Mouse (Mus musculus): ENCODE measurements at regions not wholly inside any gene's neighbourhood (a gene's known extent, or its start where the extent isn't known, plus 50 kb on each side); places are given as distances from the start of the nearest gene placed in this dataset.

DNA sequence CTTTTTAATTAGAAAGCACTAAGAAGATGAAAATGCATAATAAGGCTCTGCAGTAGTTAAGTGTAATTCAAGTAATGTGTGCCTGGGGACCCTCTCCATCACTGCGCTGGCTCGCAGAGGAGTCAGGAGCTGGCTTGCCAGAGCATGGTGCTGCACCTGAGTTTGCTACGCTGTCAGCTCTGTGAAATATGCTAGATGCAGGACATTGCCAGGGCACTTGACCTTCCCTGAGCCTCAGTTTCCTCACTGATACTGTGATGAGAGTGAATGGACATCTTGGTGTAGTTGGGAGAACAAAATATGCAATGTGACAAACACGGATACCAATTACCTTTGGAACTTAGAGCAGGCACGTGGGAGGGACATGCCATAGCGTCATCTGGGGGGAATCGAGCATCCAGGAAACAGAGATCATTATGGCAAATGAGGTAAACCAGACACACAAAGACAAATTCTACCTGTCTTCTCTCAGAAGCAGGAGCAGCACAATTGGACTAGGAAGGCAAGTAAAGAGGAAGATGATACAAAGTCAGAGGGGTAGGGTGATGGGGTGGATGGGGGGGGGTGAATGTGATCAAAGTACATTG is 133.6 kb upstream of the Slco3a1 start:
- no peak for DNase-seq (ENCODE audit: low spot score)

GRCm38 (mm10) chr7:74687303-74688115 is 132.9 kb upstream of the Slco3a1 start:
- no peak for DNase-seq (ENCODE audit: low spot score)

- no peak for DNase-seq (ENCODE audit: low spot score)
Observed at GRCm38 (mm10) chr7:74683979-74684378, 129.4 kb upstream of the Slco3a1 start.

DNA sequence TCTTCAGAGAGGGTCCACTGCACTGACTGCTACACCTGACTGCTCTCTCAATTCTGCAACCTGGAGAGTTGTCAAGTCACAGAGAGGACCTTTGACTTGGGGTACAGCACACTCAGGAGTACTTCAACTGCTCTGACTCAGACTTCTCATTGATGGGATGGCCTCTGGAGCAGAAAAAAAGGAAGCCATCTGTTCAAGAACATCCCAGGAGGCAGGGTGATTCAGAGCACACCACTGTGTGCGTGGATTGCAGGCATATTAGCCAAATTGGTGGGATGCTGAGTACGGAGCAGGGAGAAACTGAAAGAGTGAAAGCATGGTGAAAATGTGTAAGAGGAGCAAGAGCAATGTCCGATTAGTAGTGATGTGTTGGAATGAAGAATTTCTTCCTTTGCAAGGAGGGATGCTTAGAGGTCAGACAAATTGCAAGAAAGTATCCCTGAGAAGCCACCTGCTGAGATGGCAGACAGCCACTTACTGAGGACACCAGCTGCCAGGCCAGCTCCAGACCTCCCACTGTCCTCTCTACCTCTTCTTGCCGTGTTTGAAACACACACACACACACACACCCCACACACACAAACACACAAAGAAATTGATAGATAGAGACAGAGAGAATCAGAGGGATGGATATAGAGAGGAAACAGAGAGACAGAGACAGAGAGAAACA is 119.2 kb upstream of the Slco3a1 start:
- no peak for DNase-seq (ENCODE audit: low spot score)

GRCm38 (mm10) chr7:74669110-74669509 is 114.5 kb upstream of the Slco3a1 start:
- DNase-seq (ENCODE audit: low spot score): no peak

GRCm38 (mm10) chr7:74667106-74667505 is 112.5 kb upstream of the Slco3a1 start:
- DNase-seq (ENCODE audit: low spot score): no peak

GRCm38 (mm10) chr7:74663820-74664219 is 109.2 kb upstream of the Slco3a1 start:
- DNase-seq (ENCODE audit: low spot score): no peak

DNA sequence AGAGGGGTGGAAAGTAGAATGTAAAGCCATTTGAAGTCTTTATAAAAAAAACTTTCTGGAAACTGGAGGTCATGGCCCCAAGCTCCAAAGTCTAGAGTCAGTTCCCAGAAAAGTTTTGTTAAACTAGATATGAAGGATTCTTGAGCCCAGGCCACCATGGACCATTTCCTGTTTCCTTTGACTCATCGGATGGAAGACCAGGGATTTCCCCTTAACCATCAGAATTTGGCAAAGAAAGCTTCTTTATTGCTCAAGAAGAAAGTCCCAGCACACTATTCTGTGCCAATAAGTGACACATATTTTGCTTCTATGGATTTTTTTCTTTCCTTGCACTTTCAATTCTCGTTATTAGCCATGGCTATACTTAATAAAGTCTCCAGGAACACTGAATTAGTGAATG is 92.7 kb upstream of the Slco3a1 start:
- DNase-seq (ENCODE audit: low spot score): no peak

GRCm38 (mm10) chr7:74640171-74640570 is 85.6 kb upstream of the Slco3a1 start:
- DNase-seq (ENCODE audit: low spot score): no peak

DNA sequence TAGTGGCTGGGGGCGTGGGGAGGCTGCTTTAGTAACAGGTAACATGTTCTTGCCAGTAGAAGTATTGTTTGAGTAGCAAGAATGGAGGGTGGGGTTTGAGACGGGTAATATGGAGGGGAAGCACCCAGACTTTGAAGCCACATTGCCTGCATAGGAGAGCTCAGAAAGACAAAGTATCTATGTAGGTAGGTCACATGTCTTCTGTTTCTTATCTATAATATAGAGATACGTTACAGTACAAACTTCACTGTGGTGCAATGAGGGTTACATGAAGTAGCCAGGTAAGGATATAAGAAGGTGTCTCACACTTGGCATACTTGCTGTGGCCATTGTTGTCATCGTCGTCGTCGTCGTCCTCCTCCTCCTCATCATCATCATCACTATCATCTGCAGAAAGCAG is 77.6 kb upstream of the Slco3a1 start:
- no peak for DNase-seq (ENCODE audit: low spot score)

DNA sequence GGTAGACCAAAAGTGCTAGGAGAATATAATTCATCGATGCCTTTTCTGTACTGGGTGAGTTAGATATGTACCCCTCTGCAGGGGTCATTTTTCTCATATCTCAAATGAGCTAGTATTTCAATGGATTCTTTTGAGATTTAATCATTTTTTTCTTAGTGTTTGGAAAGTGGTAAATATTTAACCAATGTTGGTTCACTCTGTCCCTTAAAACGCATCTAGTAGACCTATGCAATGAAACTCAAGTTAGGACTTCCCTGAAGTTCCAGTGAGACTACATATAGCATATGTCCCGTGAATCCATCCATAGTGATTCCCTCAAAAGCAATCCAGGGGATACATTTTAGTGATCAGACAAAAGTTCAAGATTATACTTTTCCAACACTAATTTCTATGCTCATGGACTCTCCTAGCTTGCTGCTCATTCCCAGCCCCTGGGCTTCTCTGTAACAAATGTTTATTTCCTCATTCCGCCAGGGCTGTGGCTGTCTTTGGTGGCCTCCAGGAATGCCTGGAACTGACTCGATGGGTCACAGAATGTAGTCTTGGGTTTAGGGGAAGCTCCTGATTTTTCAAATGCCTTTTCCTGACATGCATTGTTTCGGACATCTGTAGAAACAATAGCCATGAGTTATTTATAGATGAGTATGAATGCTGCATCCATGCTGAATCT is 74.4 kb upstream of the Slco3a1 start:
- DNase-seq (ENCODE audit: low spot score): no peak
